Mouse (Mus musculus): Measurements from ENCODE around the gene Nptxr.

The Nptxr gene

GRCm38 (mm10) chr15:79792455-79792854 is 12.1 kb downstream of the Nptxr start:
- in situ Hi-C loops (cut with MboI, MseI): loop anchor here (5.0 kb wide), 1 partner anchor 65 kb away; no protein-coding TSS in a partner anchor

GRCm38 (mm10) chr15:79791502-79791901 is 13.1 kb downstream of the Nptxr start:
- in situ Hi-C loops (cut with MboI, MseI): loop anchor here (5.0 kb wide), 1 partner anchor 66 kb away; no protein-coding TSS in a partner anchor

DNA sequence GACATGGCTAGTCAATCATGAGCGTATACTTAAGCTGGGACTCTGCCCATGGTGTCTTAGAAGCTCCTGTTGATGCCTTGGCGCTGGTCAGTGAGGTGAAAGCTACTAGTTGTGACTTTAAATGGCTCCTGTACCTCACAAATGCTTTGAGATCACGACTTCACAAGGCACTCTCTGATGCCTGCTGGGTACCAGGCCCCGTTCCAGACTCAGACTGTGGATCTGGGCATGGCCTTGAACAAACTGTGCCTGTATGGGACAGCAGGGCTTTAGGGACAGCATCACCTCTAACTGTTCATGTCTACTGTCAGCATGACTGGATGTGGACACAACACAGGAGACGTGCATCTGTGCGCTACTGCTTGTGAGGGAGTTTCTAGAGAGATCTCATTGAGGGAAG is 13.7 kb downstream of the Nptxr start:
- in situ Hi-C loops (cut with MboI, MseI): loop anchor here (5.0 kb wide), 1 partner anchor 66 kb away; no protein-coding TSS in a partner anchor

DNA sequence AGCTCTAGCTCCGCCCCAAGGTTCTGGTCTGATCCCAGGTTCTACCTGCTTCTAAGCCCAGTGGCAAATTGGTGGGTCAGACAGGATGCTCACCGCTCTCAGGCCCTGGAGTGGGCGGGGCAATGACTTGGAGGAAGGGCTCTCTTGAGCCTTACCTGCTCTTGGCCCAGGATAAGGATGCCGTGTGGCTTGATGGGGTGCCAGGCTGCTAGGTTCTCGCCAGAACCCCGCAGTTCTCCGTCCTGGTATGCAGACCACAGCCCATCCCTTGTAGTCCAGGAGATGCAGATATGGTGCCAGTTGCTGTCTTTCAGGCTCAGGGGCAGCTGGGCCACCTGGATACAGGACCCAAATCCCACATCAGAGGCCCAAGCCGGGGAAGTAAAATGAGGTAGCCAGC is 14.5 kb downstream of the Nptxr start:
- in situ Hi-C loops (cut with MboI, MseI): loop anchor here (5.0 kb wide), 1 partner anchor 67 kb away; no protein-coding TSS in a partner anchor

GRCm38 (mm10) chr15:79787815-79788214 is 16.8 kb downstream of the Nptxr start:
- in situ Hi-C loops (cut with MboI, MseI): no loop called here

- in situ Hi-C loops (cut with MboI, MseI): no loop called here
Measured at GRCm38 (mm10) chr15:79785056-79785455, 19.5 kb downstream of the Nptxr start.

- in situ Hi-C loops (cut with MboI, MseI): no loop called here
Measured at GRCm38 (mm10) chr15:79777749-79778148, 26.8 kb downstream of the Nptxr start, which contains the start of gene Dnal4. Gene Dnal4 (minus strand): TSS chr15:79777849.

DNA sequence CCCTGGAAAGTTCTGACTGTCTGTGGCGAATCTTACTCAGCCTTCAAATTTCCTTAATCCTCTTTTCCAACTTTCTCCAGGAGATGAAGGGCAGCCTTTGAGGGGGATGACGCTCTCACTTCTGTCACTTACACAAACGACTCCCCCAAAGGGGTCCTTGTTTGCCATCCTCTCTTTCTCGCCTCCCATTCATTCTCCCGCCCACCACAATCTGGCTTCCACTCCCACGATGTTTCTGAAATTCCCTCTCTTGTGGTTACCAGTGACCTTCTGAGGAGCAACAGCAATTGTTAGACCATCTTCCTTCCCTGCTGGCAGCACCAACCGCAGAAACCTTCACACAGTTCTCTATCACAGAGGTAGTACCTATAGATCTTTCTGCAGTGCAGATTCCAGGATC is 28.9 kb downstream of the Nptxr start:
- in situ Hi-C loops (cut with MboI, MseI): no loop called here

- in situ Hi-C loops (cut with MboI, MseI): no loop called here
Measured at GRCm38 (mm10) chr15:79774117-79775027, 30.2 kb downstream of the Nptxr start.

- in situ Hi-C loops (cut with MboI, MseI): no loop called here
Measured at GRCm38 (mm10) chr15:79770629-79771240, 33.8 kb downstream of the Nptxr start.

- in situ Hi-C loops (cut with MboI, MseI): no loop called here
Measured at GRCm38 (mm10) chr15:79768302-79768701, 36.3 kb downstream of the Nptxr start.

GRCm38 (mm10) chr15:79767327-79767961 is 37.1 kb downstream of the Nptxr start:
- in situ Hi-C loops (cut with MboI, MseI): no loop called here

GRCm38 (mm10) chr15:79766586-79767071 is 37.9 kb downstream of the Nptxr start:
- in situ Hi-C loops (cut with MboI, MseI): no loop called here

DNA sequence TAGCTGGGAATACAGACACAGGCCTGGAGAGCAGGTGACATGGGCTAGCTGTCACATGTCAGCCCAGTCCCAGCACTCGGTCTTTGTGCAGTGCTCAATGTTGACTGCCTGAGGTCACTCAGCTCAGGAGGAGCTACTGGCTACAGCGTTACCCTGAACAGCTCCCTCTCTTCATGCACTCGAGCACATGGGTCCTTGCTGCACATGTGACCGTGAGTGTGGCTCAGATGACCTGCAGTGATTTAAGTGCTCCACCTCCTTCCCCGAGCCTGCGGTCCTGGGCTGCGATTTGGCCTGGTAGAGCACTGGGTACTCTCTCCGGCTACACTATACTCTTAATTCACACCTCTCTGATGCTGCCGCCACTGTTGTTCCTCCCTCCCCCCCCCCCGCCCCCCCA is 38.4 kb downstream of the Nptxr start:
- in situ Hi-C loops (cut with MboI, MseI): no loop called here

DNA sequence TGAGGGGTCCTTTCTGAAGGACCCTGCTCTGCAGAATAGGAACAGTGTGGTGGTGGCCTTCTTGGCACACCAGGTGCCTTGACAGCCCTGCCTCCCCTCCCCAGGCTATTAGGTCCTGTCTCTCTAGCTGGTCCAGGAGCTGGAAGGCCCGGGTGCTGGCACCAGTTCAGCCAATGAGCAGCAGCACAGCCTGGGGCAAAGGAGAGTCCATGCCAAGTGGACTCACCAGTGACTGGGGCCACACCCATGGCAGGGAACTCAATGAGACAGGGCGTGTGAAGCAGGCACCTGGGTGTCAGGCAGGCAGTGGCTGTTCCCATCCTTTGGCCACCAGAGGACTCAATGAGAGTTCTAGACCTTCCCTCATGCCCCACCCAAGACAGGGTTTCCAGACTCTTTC is 39.2 kb downstream of the Nptxr start:
- in situ Hi-C loops (cut with MboI, MseI): no loop called here

DNA sequence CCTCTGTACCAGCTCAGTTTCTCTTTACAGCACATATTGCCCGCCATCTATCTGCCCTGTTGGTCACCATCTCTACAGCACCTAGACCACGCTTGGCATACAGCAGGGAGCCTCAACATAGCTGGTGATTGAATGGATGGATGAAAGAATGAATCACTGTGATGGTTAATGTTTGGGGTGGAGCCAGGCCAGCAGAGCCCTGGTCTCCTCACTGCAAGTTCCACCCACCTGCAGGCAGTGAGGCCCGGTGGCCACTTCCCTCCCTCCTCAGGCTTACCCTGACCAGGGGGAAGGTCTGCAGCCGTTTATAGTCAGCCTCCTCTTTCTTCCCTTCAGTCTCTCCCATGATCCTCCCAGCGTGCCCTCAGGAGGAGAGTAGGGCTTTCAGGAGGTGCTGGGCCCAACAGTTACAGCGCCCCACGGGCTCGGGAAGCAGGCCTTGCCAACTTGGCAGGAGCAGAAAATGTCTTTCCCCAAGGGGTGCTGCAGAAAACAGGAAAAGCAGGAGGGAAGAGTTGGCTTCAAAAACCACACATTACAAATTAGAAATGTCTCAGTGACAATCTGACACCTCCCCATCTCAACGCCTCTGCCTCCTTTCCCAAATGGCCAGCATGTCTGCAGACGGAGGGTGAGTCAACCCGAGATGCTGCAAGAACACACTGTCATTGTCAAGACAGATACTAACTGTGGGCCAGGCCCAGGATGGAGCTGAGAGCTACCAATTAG is 39.9 kb downstream of the Nptxr start:
- in situ Hi-C loops (cut with MboI, MseI): no loop called here

GRCm38 (mm10) chr15:79763601-79764246 is 40.8 kb downstream of the Nptxr start:
- in situ Hi-C loops (cut with MboI, MseI): no loop called here

DNA sequence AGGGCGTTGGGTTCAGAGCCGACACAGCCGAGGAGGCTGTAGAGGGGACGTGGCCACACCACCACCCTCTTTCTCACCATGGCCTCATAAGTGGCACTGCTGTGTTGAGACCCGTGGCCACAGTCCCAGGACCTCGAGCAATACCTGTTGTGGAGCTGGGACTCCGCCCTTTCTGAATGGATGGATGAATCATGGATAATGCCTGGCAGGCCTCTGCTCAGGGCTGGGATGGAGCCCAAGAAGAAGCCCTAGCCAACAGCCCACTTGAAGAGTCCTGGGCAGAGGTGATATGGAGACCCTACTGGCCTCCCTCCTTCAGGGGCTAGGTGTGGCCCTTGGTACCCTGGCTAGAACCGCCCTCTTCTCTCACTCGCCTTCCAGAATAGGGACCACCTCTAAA is 41.6 kb downstream of the Nptxr start:
- in situ Hi-C loops (cut with MboI, MseI): no loop called here

DNA sequence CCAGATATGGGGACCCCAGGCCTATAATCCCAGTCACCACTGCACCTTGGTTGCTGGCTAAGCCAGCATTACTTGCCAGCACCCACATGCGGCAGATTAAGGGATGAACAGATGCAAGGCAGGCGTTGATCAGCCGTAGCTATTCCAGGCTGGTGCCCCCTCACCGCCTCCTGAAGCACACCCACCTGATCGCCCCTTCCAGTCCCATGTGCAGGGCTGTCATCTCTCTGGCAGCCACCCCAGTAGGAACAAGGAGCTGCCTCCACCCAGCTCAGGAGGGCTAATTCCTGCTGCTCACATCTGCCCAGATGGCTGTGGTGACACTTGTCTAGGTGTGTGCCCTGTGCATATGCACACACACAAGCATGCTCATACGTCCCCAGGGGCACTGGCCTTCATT is 43.6 kb downstream of the Nptxr start:
- in situ Hi-C loops (cut with MboI, MseI): no loop called here

GRCm38 (mm10) chr15:79757118-79757517 is 47.4 kb downstream of the Nptxr start:
- in situ Hi-C loops (cut with MboI, MseI): no loop called here
